Mouse (Mus musculus) gonadal fat pad, adult 2 months (tissue): ENCODE results near the gene Lao1. TPM values are rescaled to one million over a fixed set of nuclear protein-coding genes. Genes with fewer than 3 reads are reported as not detected.

Experiments
- DNase-seq: peaks from one replicate; pipeline ENCODE4 v3.0.0-alpha.2; 2012; ENCODE audit warnings: low read depth
- polyA plus RNA-seq: library from polyadenylated mRNA; depleted of rRNA; stranded (reverse); fragments of >200 nt; gene quantifications from 2 replicates; pipeline ENCODE4 v1.2.3, GENCODE M21; 2012; rRNA removed

Lao1 gene
- polyA plus RNA-seq, 1 experiment, result 0.35 TPM

DNA sequence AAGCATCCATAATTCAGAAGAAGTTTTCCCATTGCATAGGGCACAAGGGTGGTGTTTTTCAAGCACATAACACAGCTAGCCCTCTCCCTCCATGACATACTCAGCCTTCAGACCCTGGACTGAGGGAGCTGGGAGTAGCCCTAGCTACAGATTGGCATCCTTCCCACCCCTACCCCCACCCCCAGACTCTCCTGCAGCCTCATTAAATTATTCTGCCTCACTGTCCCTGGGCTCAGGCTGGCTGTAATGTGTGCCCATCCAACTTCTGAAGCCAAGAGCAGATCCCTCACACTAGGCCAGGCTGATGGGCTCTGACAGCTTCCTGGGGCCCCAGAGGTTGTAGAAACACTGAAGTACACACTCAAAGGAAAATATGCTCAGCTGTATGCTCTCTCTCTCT lies 53.6 kb downstream of the Lao1 start:
- no peak for DNase-seq

DNA sequence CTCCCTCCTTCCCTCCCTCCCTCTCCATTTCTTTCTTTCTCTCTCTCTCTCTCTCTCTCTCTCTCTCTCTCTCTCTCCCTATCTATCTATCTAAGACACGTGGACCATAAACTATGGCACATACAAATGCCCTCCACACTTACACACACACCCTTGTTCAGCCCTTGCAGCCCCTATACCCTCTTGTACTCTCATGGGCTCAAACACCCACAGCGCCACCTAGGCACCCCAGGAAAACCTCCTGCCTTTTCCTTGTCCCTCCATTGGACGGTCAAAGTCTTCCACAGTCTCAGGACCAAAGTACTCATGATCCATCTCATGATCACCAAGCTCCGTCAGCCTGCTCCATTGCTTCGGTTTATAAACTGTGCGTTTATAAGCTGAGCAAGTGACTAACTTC lies 54.2 kb downstream of the Lao1 start:
- DNase-seq, result no peak

DNA sequence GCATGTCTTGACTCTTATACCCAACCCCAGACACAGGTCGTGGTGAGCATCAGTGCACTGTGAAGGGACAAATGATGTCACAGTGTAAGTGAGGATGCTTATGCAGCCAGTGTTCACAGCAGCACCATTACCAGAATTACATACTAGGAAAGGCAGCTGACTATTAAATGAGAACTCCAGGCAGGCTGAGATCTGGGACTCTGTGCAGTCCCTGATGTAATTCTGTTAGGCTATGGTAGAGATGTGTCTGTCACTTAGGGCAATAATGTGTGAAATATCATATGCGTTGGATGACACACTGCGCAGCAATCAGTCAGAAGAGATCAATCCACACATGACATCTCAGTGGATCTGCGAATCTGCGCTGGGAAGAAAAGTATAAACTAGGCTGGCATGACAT lies 55.7 kb downstream of the Lao1 start:
- DNase-seq, result no peak

Other genes with a start within 250 kb of the Lao1 start
- gene Olfr1340, start 241.4 kb upstream of the Lao1 start, polyA plus RNA-seq, result not detected in 2 replicates
- not detected in 2 replicates for gene Olfr1339, start 229.4 kb upstream of the Lao1 start, polyA plus RNA-seq
- gene Olfr1338, start 202.8 kb upstream of the Lao1 start, polyA plus RNA-seq, result 8.5 and 10.8 TPM in 2 replicates
- 0.42 TPM in 1 of 2 replicates, not detected in the other for gene Olfr1337, start 179.0 kb upstream of the Lao1 start, polyA plus RNA-seq
- gene Olfr1335, start 151.6 kb upstream of the Lao1 start, polyA plus RNA-seq, result not detected in 2 replicates
- gene Olfr1333, start 125.3 kb upstream of the Lao1 start, polyA plus RNA-seq, result not detected in 2 replicates
- not detected in 2 replicates for gene Olfr1331, start 96.9 kb upstream of the Lao1 start, polyA plus RNA-seq
- 0.36 TPM in 1 of 2 replicates, not detected in the other for gene Olfr1330, start 73.0 kb upstream of the Lao1 start, polyA plus RNA-seq
- not detected in 2 replicates for gene Olfr1329, start 44.1 kb upstream of the Lao1 start, polyA plus RNA-seq
- not detected in 2 replicates for gene Olfr1328, start 23.0 kb upstream of the Lao1 start, polyA plus RNA-seq
- 32.1 and 37.3 TPM in 2 replicates for gene Slc2a1, start 147.1 kb downstream of the Lao1 start, polyA plus RNA-seq
- 6.7 and 8.0 TPM in 2 replicates for gene Zfp691, start 212.6 kb downstream of the Lao1 start, polyA plus RNA-seq
- gene Ermap, start 228.4 kb downstream of the Lao1 start, polyA plus RNA-seq, result 0.15 and 0.26 TPM in 2 replicates
- 25.2 and 29.0 TPM in 2 replicates for gene Svbp, start 233.7 kb downstream of the Lao1 start, polyA plus RNA-seq